Mouse (Mus musculus): ENCODE data around the gene Capza2.

GRCm38 (mm10) chr6:17669826-17670225 is 33.8 kb downstream of the Capza2 start:
- no peak for TF ChIP-seq POLR2A (IDR thresholded peaks at IDR 0.05; ENCODE audit: extremely low read depth, insufficient read depth, low read length)
- TF ChIP-seq CTCF (IDR thresholded peaks at IDR 0.05; ENCODE audit: extremely low read depth, insufficient read depth, low read length) = no peak

Measured in cortical plate, adult 2 months (tissue).